Mouse (Mus musculus) ES-Bruce4 (cell line): ENCODE results near the gene Pitpnc1.

ENCODE experiments used
- CTCF ChIP-seq: IDR thresholded peaks from one replicate; pipeline ENCODE4 v1.8.1; 2011; ENCODE audit warnings: low read depth, low read length
- EP300 ChIP-seq: IDR thresholded peaks from 2 replicates; pipeline ENCODE4 v1.6.1; 2011; ENCODE audit warnings: low read depth, low read length; ENCODE audit not compliant: insufficient read depth
- POLR2A ChIP-seq: IDR thresholded peaks from one replicate; pipeline ENCODE4 v1.8.1; 2011; ENCODE audit warnings: low read length; ENCODE audit not compliant: insufficient read depth

DNA sequence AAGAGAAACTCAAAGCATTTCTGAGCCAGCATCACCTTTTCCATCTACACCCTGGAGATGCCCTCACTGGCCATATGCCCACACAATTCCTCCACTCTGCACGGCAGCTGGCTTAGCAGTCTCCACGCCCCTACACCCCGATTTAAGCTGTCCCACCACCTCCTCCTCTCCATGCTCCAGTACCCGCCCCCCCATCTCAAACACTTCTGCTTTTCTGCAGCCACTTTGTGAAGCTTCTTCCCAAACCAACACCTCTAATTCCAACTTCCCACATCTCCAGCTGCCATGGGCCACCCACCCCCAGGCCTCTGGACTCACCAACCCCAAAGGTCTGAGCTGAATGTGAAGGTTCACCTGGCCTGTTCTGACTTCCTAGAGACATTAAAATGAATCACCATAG, 168.4 kb downstream of the Pitpnc1 start:
- TF ChIP-seq CTCF (no peak), EP300 (no peak), POLR2A (no peak)
